Mouse (Mus musculus) olfactory bulb, adult 2 months (tissue): ENCODE results near the gene Vps11. TPM values are rescaled to one million over a fixed set of nuclear protein-coding genes. Genes with fewer than 3 reads are reported as not detected.

ENCODE experiments used
- H3K27ac ChIP-seq: fragments of 200-500 bp; 2 replicates; pipeline ENCODE4 v1.5.1; 2012; ENCODE audit warnings: low read depth, low read length; ENCODE audit not compliant: insufficient read depth
- H3K4me1 ChIP-seq: fragments of 200-500 bp; 2 replicates; pipeline ENCODE4 v1.6.1; 2012; ENCODE audit warnings: low read length; ENCODE audit not compliant: control insufficient read depth, insufficient read depth
- H3K4me3 ChIP-seq: fragments of 200-500 bp; 2 replicates; pipeline ENCODE4 v1.5.1; 2012; ENCODE audit warnings: mild to moderate bottlenecking, low read depth, low read length, moderate library complexity; ENCODE audit not compliant: insufficient read depth
- CTCF ChIP-seq: fragments of 200-500 bp; IDR thresholded peaks from 2 replicates; pipeline ENCODE4 v1.5.1; 2012; ENCODE audit warnings: low read depth, mild to moderate bottlenecking, low read length, moderate library complexity; ENCODE audit not compliant: insufficient read depth
- POLR2A ChIP-seq: fragments of 200-500 bp; IDR thresholded peaks from 2 replicates; pipeline ENCODE4 v1.6.1; 2012; ENCODE audit warnings: mild to moderate bottlenecking, low read depth, low read length, moderate library complexity; ENCODE audit not compliant: insufficient read depth
- WGBS: fragments of 180-500 bp; shearing (Covaris S2); methylation state at CpG from one replicate; pipeline ENCODE4 v1.1.7; 2018; 5-methylcytosine and 5-hydroxymethylcytosine counted together
- polyA plus RNA-seq: library from polyadenylated mRNA; stranded (reverse); fragments of >200 nt; gene quantifications from 2 replicates; pipeline ENCODE4 v1.2.4, GENCODE M21; 2012; ENCODE audit warnings: low replicate concordance; ENCODE audit not compliant: missing spikeins, insufficient read depth, insufficient read length

The Vps11 gene
- polyA plus RNA-seq, 1 experiment: not detected

DNA sequence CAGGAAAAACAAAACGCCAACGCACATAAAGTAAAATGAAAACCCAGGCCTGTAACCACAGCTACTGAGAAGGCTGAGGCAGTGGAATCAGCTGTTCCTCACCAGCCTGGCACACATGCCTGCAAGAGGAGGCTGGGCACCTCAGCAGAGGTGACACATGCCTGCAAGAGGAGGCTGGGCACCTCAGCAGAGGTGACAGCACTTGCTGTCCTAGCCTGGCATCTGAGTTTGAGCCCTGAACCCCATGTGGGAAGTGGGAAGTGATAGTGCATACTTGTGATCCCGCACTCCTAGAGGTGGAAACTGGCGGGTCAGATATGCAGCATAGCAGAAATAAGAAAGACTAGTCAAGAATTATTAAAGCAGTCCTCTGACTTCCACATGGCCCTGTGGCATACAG lies 10.1 kb downstream of the Vps11 start:
- Histone ChIP-seq H3K27ac (no peak overlapping the region), H3K4me3 (no peak overlapping the region), H3K4me1 (no peaks in the 10 kb centered on the region)
- no peak for TF ChIP-seq POLR2A
- TF ChIP-seq CTCF: no peak
- WGBS: 91% methylated on average over 4 of the region's 4 CpGs

DNA sequence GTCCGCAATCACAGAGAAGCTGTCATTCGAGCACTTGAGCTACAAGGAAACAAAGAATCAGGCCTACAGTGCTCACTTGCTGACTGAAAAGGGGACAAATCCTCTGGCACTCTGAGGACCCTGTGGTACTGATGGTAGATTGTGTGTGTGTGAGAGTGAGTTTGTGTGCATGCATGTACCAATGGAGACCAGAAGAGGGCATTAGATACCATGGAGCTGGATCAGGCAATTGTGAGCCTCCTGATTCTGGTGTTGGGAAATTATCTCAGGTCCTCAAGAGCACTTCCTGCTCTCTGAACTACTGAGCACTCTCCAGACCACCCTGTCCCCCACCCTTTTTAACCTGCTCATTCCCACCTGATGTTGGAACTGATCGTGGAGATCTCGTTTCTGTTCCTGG lies 12.9 kb downstream of the Vps11 start:
- 94% methylated on average over 4 of the region's 4 CpGs for WGBS
- Histone ChIP-seq H3K27ac (no peak overlapping the region), H3K4me1 (no peaks in the 10 kb centered on the region), H3K4me3 (no peak overlapping the region)
- TF ChIP-seq POLR2A: no peak
- no peak for TF ChIP-seq CTCF

DNA sequence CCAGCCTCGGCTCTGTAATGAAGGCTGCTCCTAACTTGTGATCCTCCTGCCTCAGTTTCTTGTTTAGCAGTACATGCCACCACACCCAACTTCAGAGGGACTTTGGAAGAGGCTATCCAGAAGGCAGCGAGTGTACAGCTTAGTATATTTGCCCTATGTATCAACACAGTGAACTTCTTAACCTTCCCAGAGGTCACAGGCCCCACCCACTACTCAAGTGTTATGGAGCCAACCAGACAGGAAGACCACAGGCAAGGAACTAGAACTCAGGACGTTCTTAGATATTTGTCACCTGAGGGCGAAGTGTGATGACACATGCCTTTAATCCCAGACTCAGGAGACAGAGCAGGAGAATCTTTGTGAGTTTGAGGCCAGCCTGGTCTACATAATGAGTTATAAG lies 13.8 kb downstream of the Vps11 start:
- Histone ChIP-seq H3K4me1 (peaks cover 3% of the 10 kb centered on the region; the same call in 1 of the 2 replicates), H3K27ac (no peak overlapping the region), H3K4me3 (no peak overlapping the region)
- TF ChIP-seq CTCF: no peak
- no peak for TF ChIP-seq POLR2A
- WGBS: 91% methylated on average over 4 of the region's 4 CpGs

DNA sequence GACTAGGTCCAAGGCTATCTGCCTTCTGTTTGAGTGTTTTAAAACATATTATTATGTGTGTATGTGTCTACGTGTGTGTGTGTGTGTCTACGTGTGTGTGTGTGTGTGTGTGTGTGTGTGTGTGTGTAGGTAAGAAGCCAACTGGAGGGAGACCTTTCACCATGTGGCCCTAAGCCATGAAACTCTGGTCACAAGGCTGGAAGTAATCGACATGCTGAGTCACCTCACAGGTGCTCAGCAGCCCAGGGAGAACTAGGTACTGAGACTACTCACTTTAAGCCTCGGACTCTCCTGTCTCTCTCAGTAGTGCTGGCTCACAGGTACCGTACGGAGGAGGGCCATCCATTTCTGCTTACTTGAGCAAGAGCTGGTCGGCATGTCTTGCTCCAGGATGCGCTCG lies 14.3 kb downstream of the Vps11 start:
- TF ChIP-seq CTCF (no peak), POLR2A (no peak)
- Histone ChIP-seq H3K4me3 (no peak overlapping the region), H3K4me1 (peaks cover 3% of the 10 kb centered on the region; the same call in 1 of the 2 replicates), H3K27ac (no peak overlapping the region)
- WGBS: 95% methylated on average over 9 of the region's 9 CpGs

DNA sequence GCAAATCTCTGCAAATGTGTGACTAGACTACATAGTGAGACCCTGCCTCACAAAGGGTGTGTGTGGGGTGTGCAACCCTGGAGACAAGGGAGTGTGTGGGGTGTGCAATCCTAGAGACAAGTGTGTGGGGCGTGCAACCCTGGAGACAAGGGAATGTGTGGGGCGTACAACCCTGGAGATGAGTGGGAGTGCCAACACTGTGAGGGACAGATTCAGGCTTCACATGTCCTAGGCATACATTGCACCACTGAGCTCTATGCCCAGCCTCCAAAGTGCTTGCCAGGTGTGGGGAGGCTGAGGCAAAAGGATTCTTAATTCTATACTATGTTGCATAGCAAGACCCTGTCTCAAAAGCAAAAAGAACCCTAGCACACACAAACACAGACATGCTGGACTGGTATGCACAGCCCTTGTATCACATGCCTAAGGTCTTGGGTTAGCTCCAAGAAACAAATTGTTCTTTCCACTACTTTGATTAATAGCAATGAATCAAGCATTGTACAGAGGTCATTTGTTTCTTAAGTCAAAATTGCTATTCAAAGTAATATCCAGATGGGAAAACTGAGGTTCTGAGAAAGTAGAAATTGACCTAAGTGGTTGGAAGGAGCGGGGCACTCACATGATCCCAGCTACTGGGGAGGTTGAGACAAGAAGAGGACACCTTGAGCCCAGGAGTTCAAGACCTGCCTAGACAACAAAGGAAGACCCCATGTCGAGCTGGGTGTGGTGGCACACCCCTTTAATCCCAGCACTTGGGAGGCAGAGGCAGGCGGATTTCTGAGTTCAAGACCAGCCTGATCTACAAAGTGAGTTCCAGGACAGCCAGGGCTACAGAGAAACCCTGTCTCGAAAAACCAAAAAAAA lies 15.7 kb downstream of the Vps11 start:
- 76% methylated on average over 6 of the region's 6 CpGs for WGBS
- no peak for TF ChIP-seq POLR2A
- no peak for TF ChIP-seq CTCF
- Histone ChIP-seq H3K4me3 (no peak overlapping the region), H3K27ac (no peak overlapping the region), H3K4me1 (peaks cover 3% of the 10 kb centered on the region; the same call in 1 of the 2 replicates)

DNA sequence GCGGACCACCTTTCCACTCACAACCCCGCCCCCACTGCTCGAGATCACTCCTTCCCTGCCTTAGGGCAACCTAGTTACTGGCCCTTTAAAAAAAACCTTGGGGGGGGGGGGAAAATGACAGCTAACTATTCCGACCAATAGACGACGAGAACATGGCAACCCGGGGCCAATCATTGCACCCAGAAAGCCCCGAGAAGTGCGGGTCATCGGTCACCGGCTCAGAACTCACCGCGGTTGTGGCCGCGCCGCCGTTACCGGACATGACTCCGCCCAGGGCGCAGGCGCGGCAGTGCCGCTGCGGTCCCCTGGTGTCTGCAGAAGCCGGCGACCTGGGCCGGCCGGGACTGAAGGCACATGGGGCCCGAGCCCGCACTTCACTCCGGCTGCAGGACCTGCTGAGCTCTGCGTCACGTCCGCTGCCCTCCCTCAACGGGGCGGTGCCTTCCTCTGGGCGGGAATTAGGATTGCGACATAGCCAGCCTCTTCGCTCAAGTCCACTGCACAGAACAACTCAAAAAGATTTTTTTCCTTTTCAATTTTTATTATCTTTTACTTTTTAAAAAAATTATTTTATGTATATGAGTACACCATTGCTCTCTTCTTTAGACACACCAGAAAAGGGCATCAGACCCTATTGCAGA lies 17.6 kb downstream of the Vps11 start, which contains the start of gene Hmbs:
Gene Hmbs, minus strand, starts transcription at position 448 of the 641 bp plus-strand sequence.
- WGBS: under 1% methylated on average over 39 of the region's 39 CpGs
- no peak for TF ChIP-seq CTCF
- TF ChIP-seq POLR2A: peak; percentile 66
- Histone ChIP-seq H3K27ac (peak within 1 kb of the TSS; percentile 99), H3K4me1 (peaks cover 3% of the 10 kb centered on the region; the same call in 1 of the 2 replicates), H3K4me3 (peak within 1 kb of the TSS; percentile 99)

DNA sequence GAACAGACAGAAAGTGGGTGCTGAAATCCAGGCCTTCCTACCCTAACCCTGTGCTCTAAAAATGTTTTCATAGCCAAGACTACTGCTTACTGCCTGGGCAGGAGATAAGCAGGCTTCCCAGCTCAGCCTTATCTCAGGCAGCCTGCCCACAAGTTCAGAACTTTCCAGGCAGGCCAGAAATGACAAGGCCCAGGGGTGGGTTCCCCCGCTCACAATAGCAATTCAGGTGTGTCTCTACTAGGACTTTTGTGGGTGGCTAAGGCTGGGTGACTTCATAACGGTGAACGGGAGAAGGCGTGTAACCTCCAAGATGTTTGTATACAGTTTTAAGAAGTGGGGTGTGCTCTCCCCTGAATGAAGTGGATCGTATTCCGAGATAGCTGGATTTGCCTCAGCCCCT lies 18.2 kb downstream of the Vps11 start:
- Histone ChIP-seq H3K27ac (no peak overlapping the region), H3K4me3 (peak overlapping the region; percentile 99), H3K4me1 (peaks cover 3% of the 10 kb centered on the region; the same call in 1 of the 2 replicates)
- TF ChIP-seq CTCF (no peak), POLR2A (no peak)
- 8% methylated on average over 6 of the region's 6 CpGs for WGBS

DNA sequence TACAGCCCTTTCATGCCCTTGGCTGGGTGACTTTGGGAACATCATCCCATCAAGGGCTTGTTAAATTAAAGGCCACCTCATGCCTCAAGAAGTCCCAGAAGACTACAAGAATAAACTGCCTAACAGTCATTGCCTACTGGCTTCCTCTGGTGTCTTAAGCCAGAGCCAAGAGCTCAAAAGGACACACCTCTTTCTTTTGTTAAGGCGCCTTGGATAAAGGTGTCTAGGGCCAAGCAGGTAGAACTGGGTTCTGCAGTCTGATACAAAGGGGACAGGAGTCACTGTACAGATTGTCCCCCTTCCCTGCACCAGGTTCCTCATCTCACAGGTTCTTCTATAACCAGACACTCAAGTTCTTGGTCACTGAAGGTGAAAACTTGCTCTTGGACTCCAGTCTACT lies 18.9 kb downstream of the Vps11 start:
- Histone ChIP-seq H3K4me3 (no peak overlapping the region), H3K4me1 (peaks cover 5% of the 10 kb centered on the region; the same call in 1 of the 2 replicates), H3K27ac (no peak overlapping the region)
- 87% methylated on average over 1 of the region's 1 CpGs for WGBS
- TF ChIP-seq CTCF (no peak), POLR2A (no peak)

DNA sequence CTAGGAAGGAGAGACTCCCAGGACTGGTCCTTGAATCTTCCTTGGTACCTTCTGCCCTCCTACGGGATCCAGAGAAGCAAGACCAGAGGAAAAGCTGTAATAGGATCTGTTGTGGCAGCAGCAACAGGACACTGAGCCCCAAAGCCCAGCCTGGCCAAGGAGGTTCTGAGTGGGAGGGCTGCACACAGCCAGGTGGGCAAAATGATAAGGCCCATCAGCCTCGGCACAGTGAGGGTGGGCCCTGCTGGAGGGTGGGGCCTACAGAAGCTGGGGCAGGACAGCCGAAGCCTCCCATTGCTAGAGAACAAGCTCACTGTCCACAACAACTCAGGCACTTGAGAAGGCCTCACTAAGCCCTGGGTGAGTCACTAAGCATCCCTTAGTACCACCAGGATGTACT lies 19.3 kb downstream of the Vps11 start:
- 81% methylated on average over 3 of the region's 3 CpGs for WGBS

More for the DNA sequence above, 19.3 kb downstream of the Vps11 start:
- H3K27ac ChIP-seq: no peak overlapping the region
- TF ChIP-seq CTCF (no peak), POLR2A (no peak)
- peaks cover 6% of the 10 kb centered on the region; the same call in 1 of the 2 replicates for H3K4me1 ChIP-seq
- H3K4me3 ChIP-seq: no peak overlapping the region
